Mouse (Mus musculus) liver, adult 2 months (tissue): ENCODE results near the gene 1700016C15Rik. TPM values are rescaled to one million over a fixed set of nuclear protein-coding genes. Genes with fewer than 3 reads are reported as not detected.

Experiments used
- DNase-seq: peaks from one replicate; pipeline ENCODE4 v3.0.0-alpha.2; 2011; ENCODE audit warnings: low read depth, low spot score; ENCODE audit errors: extremely low read depth
- H3K27ac ChIP-seq: fragments of 200-500 bp; replicated peaks from 2 replicates; pipeline ENCODE4 v1.5.1; 2012; ENCODE audit warnings: low read depth, mild to moderate bottlenecking, control low read depth, inconsistent platforms, low read length; ENCODE audit not compliant: insufficient read depth
- H3K27me3 ChIP-seq: fragments of 200-500 bp; 2 replicates; pipeline ENCODE4 v1.6.1; 2012; ENCODE audit warnings: mild to moderate bottlenecking, moderate library complexity, low read length, inconsistent platforms; ENCODE audit not compliant: control insufficient read depth, insufficient read depth
- H3K36me3 ChIP-seq: fragments of 200-500 bp; 2 replicates; pipeline ENCODE4 v1.6.1; 2012; ENCODE audit warnings: low read length, inconsistent platforms; ENCODE audit not compliant: control insufficient read depth, insufficient read depth
- H3K4me1 ChIP-seq: fragments of 200-500 bp; 2 replicates; pipeline ENCODE4 v1.6.1; 2011; ENCODE audit warnings: low read length; ENCODE audit not compliant: control insufficient read depth, insufficient read depth
- H3K4me3 ChIP-seq: fragments of 200-500 bp; 2 replicates; pipeline ENCODE4 v1.5.1; 2011; ENCODE audit warnings: low read depth, mild to moderate bottlenecking, control low read depth, low read length, moderate library complexity; ENCODE audit not compliant: insufficient read depth
- H3K79me2 ChIP-seq: fragments of 200-500 bp; 2 replicates; pipeline ENCODE4 v1.6.1; 2012; ENCODE audit warnings: inconsistent platforms, mild to moderate bottlenecking, low read length, moderate library complexity; ENCODE audit not compliant: control insufficient read depth, insufficient read depth
- H3K9ac ChIP-seq: fragments of 200-500 bp; 2 replicates; pipeline ENCODE4 v1.6.1; 2012; ENCODE audit warnings: low read depth, mild to moderate bottlenecking, control low read depth, inconsistent platforms, low read length
- CTCF ChIP-seq: fragments of 200-500 bp; IDR thresholded peaks from 2 replicates; pipeline ENCODE4 v1.5.1; 2011; ENCODE audit warnings: low read depth, low read length, control low read depth
- POLR2A ChIP-seq: fragments of 200-500 bp; IDR thresholded peaks from 2 replicates; pipeline ENCODE4 v1.6.1; 2011; ENCODE audit warnings: low read length, control low read depth; ENCODE audit not compliant: insufficient read depth; ENCODE audit errors: extremely low read depth
- WGBS: fragments of 180-500 bp; shearing (Covaris S2); methylation state at CpG from one replicate; pipeline ENCODE4 v1.1.7; 2018; 5-methylcytosine and 5-hydroxymethylcytosine counted together
- polyA plus RNA-seq: library from polyadenylated mRNA; depleted of rRNA; stranded (reverse); fragments of >200 nt; gene quantifications from 2 replicates; pipeline ENCODE4 v1.2.3, GENCODE M21; 2012; rRNA removed
- total RNA-seq: library from RNA; depleted of rRNA; stranded (reverse); fragments of >200 nt; gene quantifications from 2 replicates; pipeline ENCODE4 v1.2.3, GENCODE M21; 2014; rRNA removed

The 1700016C15Rik gene
- total and polyA plus RNA-seq, 2 experiments: not detected

DNA sequence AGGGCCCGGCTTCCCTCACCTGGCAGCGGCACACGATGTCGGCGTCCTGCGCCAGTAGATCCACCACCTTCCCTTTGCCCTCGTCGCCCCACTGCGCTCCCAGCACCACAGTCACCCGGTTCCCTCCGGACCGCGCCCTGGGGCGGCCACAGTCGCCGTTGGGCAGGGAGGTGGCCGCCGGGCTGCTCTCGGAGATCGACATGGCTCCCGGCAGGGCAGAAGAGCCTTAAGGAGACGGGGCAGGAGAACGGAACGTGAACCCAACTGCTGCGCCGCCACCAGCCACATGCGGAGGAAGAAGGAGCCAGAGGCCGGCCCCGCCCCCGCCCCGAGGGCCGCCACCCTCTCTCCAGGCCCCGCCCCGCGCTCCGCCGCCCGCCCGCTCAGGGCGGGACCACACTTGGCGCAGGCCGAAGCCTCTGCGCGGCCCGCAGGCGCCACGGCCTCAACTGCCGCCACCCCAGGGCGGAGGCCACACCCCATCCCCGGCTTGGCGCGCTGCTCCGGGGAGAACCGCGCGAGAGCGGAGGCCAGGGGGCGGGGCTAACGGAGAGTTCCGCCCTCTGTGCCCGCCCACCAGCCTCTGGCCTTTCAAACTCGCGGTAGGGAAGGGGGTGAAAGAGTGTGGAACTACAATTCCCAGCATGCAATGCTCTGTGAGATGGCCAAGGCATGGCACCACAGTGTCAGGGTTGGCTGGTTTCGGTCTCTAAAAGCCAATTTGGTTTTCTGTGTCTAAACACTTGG lies 66.8 kb downstream of the 1700016C15Rik start, which contains the start of gene Adss:
Adss (minus strand) TSS at position 319 of the 747 bp plus-strand sequence.
- Histone ChIP-seq H3K4me1 (peaks cover 6% of the 10 kb centered on the region), H3K36me3 (no peaks in the 10 kb centered on the region), H3K27me3 (no peaks in the 10 kb centered on the region), H3K79me2 (peaks cover 9% of the 10 kb centered on the region; the same call in 1 of the 2 replicates), H3K27ac (peak within 1 kb of the TSS; percentile 94), H3K4me3 (peak within 1 kb of the TSS; percentile 93), H3K9ac (peak within 1 kb of the TSS; percentile 98)
- no peak for TF ChIP-seq CTCF
- TF ChIP-seq POLR2A: peak; percentile 79
- DNase-seq: peak; percentile 92
- under 1% methylated on average over 59 of the region's 64 CpGs for WGBS

DNA sequence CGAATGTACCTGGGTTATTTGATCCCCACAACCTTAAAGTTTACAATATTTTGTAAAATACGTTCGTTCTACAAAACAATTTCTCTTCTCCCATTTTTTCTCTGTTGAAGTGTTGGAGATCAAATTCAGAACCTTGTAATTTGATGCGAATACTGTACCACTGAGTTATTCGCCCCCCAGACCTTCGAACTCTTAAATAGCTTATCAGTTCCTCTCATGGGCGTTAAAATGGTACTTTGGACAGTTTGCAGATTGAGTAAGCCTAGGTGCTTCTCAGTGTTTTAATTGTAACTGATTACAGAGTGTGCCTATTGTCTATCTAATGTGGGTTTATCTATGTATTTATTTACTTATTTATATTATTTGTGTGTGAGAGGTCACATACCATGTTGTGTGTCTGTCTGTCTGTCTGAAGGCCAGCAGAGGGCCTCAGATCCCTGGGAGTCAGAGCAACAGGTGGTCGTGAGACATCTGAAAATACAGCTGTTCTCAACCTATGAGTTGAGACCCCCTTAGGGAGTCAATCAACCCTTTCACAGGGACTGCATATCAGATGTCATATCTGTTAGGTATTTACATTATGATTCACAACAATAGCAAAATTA lies 67.6 kb downstream of the 1700016C15Rik start:
- 45% methylated on average over 8 of the region's 8 CpGs for WGBS
- Histone ChIP-seq H3K4me1 (peaks cover 6% of the 10 kb centered on the region), H3K79me2 (peaks cover 9% of the 10 kb centered on the region; the same call in 1 of the 2 replicates), H3K36me3 (no peaks in the 10 kb centered on the region), H3K4me3 (no peak overlapping the region), H3K9ac (no peak overlapping the region), H3K27me3 (no peaks in the 10 kb centered on the region), H3K27ac (no peak overlapping the region)
- TF ChIP-seq CTCF: peak; percentile 26; the same call in 1 of the 2 replicates
- no peak for TF ChIP-seq POLR2A
- DNase-seq: peak; percentile 57

Other genes starting within 250 kb of the 1700016C15Rik start
- gene Adss, start 66.7 kb downstream of the 1700016C15Rik start, total RNA-seq: 32.2 and 43.2 TPM in 2 replicates
- 11.1 and 11.4 TPM in 2 replicates for gene Adss, start 66.7 kb downstream of the 1700016C15Rik start, polyA plus RNA-seq